Mouse (Mus musculus) right cerebral cortex, postnatal 36 days (tissue): ENCODE data around the gene Polr2f.

Source experiments
- DNase-seq, 2 experiments: peaks; one replicate each; pipeline ENCODE4 v3.0.0; 2022; ENCODE audit warnings: low spot score in 2 of 2, mixed read lengths in 1 of 2

The Polr2f gene

DNA sequence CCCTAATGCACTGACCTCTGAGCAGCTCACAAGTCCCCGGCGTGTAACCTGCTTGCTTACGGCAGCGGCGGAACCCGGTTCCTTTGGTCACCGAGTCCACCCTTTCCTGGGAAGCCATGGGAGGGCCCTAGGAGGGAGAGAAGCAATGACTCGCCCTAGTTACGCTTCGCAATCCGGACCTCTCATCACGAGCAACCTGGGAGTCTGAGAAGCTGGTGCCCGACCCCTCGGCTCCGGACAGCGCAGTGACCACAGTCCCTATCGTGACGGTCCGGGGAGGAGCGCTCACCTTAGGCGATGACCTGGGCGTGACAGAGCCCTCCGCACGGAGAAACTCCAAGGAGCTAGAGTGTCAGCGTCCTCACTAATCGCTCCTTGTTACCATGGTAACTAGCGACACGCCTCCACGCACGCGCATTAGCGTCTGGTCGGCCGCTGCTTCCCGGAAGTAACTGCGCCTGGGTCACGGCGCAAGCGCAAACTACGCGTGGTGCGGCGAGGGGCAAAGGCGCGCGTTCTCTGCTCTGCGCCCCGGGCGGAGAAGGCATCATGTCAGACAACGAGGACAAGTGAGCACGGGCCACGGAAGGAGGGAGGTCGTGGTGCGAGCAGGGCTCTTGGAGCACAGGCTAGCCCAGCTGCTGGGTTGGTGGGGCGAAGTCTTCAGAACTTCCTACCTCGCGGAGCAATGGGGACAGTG, at the start of gene Polr2f, which contains the start of gene 1700088E04Rik:
Gene Polr2f (plus strand): TSS at position 144 of the 700 bp plus-strand sequence.
Gene 1700088E04Rik (minus strand): TSS at position 388 of the 700 bp plus-strand sequence.
- DNase-seq: peak; percentile 91

DNA sequence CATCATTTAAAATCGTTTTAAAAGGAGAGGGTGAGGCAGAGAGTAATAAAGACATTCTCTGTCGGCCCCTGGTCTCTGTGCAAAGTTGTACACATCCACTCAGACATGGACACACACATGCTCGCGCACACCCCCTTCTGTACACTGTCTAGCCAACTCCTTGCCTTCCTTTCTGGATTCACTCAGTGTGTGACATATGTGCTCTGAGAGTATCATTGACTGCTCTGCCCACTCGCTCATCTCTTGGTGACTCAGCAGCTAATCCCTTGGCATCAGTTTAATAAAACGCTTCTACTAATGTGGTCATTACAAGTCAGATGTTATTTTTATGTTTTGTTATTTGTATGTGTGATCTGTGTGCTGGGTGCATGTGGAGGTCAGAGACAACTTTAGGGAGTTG, 48.5 kb upstream of the Polr2f start:
- no peak for DNase-seq

DNA sequence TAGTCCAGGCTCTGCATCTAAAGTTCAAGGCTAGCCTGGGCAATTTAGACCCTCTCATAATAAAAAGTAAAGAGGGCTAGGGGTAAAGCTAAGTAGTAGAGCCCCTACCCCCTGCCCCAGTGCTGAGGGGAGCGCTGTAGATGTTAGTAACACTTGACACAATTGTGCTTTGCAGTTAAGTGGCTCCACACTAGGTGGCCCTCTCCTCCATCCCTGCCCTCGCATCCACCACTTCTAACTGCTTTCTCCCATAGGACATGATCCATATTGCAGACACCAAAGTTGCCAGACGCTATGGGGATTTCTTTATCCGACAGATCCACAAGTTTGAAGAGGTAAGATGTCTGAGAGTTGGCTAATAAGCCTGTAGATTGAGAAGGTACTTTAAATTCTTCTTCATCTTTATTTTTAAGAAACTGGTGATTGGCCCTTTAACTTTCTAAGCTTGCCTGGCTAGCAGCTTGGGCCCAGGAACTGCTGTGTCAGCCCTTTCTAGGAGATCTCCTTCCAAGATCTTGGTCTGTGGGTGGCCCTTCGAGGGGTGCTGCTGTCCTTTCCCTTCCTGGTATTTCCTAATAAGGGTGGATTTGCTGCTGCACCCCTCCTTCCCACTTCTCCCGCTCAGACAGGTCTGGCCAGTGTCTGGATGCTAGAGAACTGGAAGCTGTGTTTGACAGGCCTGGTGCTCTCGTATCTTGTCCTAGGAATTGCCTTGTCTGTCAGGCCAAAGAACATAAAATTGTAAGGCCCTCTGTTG, 47.5 kb upstream of the Polr2f start:
- DNase-seq: no peak

DNA sequence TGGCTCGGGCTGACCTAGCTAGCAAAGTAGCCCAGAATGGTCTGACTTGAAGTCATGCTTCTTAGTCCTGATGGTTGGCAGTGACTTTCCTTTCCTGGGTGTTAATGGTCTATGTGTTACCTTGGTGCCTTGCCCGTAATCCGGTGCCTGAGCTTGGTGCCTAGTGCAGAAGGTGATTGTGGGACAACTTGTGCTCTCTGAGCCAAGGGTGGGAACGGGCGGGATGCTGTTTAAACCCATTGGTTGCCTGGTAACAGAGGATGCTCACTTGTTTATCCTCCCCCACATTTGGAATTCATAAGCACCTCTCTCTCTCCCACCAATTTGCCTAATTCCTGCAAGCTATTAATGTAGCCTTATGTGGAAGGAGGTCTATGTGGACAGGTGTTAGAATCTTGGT, 45.3 kb upstream of the Polr2f start:
- DNase-seq: no peak

DNA sequence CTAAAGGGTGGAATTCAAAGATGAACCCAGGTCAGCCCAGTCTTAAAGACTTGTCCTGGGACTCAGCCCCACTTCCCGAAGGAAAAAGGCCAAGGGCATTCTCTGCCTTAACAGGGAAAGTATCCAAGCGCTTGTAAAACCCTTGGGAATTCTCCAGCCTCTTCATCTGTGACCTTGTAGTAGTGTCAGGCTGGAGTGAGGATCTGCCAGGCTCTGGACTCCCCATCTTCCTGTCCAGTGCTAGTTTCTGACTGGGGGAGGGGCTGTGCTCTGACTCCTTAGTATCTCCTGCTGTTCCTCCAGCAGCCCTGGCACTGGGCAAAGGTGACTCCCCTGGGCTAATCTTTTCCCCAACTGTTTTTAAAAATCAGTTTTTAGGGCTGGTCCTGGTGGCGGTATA, 44.3 kb upstream of the Polr2f start:
- DNase-seq: no peak

DNA sequence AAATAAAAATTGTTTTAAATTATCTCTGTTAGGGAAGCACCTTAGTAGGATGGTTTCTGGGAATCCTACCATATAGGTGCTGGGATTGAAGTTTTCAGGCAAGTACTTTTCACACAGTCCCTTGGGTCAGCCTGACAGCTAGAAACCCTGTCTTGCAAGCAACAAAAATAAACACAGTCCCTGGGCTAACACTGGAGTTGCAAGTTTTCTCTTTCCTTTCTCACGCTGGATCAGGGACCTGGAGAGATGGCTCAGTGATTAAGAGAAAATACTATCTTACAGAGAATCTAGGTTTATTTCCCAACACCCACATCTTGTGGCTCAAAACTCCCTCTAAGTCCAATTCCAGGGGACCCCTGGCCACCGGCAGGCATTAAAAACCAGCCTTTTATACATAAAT, 43.7 kb upstream of the Polr2f start:
- DNase-seq: no peak

DNA sequence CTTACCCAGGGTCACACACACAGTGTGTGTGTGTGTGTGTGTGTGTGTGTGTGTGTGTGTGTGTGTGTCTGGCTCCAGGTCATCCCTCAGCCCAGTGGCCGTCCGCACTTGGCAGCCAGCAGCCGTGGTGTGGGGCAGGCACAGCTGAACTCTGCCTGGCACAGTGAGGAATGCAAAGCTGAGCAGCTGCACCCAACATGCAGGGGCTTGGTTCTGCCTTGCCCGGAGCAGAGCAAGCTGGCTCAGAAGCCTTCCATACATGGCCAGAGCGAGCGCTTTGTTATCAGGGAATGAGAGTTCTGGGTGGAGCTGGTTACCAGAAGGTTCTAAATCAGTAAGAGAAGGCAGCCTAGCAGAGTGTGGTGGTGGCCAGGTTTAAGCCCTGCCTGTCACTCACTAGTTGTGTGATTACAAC, 43.2 kb upstream of the Polr2f start:
- DNase-seq: no peak

DNA sequence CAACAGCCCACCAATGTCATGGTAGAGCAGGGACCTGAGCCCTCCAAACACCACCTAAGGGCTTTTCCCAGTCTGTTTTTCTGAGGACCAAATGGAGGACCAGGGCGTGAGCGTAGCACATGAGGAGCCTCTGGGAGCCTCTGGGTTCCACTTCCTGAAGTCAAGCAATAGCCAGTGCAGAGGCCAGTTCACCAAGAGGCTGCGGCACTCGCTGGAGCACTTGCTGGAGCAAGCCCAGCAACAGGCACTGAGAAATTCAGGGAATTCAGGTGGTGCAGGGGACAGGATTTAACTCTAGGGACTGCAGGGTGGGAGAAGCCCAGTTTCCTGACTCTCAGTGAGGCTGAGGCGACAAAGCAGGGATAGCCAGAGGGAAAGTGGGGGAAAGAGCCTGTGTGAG, 42.6 kb upstream of the Polr2f start:
- no peak for DNase-seq

DNA sequence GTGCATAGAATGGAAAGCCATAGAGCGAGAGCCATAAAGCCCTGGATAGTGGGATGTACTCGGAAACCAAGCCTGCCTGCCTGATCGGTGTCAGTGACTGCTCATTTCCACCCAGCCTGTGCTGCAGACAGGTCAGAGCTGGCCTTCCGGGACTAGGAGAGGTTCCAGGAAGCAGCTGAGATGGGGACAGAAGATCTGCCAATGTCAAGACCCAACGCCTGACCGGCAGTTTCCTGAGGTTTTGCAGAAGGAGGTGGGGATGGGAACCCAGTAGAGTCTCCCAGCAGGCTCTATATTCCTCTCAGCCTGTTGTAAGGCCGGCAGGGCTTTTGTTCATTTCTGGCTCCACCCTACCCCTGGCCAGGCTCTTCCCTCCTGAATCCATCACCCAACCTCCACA, 41.9 kb upstream of the Polr2f start:
- no peak for DNase-seq

DNA sequence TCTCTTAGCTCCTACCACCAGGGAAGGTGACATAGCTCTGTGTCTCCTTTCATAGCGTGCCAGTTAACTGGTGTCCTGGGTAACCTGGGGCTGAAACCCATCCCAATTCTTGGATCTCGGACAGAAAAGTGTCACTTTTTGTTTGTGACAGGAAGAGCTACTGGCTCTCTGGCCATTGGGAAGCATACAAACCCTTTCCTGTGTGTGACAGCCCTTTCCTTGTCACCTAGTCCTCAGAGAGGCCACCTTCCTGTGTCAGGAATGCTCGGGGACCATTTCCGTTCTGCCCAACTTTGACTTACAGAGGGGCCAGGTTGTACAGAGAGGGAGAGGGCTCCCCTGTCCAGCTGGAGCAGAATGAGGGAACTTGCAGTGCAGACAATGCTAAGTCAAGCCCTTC, 41.4 kb upstream of the Polr2f start:
- DNase-seq: no peak

DNA sequence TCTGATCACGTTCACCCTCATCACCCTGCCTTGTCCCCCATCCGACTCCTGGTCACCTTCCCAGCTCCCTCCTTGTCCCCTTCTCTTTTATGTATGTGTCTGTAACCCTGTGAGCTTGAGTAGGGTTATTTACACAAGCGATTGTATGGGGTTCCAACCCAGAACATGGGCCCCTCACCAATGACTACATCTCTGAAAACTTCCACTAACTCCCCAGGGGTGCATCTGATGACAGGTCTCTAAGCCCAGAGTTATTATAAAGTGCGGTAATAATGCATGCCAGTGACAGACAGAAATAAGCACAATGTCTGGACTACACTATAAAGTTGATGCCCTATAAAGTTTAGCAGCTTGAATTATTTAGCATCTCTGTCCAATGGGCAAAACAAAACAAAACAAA, 40.4 kb upstream of the Polr2f start:
- DNase-seq: no peak

DNA sequence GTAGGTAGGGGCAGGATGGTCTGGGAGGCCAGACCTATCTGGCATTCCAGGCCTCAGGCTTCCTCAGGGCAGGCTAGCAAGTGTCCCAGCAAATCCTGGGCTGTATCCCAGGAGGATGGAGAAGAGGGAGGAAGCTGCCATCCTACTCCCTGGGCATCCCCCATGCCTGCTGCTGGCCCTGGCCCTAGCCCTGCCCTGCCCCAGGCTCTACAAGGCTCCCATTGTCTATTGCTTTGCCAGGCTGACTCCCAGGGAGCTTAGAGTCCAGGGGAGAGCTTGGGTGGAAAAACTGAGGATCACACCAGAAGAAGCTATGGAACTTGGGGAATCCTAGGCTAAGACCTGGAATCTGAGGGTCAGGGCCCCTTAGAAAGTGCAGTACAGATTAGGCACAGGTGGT, 39.3 kb upstream of the Polr2f start:
- no peak for DNase-seq

DNA sequence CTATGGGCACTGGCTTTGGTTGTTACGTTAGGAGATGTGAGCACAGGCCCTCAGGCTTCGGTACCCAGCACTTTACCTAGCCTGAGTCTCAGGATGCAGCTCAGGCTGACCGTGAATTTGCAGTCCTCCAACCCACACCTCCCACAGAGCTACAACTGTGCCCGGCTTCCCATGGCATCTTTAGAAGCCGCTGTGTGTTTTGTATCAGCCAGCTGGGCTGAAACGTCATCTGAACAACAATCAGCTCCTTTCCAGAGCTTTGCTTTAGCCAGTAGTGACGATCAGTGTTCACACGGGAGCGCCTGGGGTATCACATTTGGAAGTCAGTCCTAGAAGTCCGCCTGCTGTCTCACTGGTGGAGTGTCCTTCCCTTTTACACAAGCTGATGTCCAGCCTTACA, 37.5 kb upstream of the Polr2f start:
- DNase-seq: no peak

DNA sequence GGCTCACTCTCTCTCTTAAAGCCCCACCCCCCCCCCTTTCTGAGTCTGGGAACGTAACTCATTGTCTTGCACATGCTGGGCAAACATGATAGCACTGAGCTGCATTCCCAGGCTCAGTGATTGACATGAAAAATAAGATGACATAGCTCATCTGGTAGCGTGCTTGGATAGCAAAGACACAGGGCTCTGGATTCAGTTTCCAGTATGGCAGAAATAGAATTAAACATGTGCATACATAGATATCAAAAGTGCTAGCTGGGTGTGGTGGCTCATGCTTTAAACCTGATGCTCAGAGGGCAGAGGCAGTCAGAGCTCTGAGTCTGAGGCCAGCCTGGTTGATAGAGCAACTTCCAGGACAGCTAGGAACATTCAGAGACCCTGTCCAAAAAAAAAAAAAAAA, 35.0 kb upstream of the Polr2f start:
- DNase-seq: no peak

DNA sequence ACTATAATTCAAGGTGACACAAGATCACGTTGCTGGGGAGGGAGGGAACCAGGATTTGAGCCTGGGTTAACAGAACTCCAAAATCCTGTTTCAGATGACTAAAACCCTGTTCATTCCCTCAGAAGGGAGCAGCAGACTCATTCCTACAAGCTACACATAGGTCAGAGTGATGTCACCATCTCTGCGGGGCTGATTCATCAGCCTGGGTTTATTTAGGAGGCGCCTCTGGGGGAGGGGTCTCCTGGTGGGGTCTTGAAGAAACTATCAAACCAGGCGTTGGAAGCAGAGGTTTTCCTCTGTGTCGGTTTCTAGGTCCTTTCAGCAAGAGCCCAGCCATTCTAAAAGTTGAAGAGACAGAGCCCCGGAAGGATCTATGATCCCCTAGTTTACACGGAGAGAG, 32.8 kb upstream of the Polr2f start:
- no peak for DNase-seq

DNA sequence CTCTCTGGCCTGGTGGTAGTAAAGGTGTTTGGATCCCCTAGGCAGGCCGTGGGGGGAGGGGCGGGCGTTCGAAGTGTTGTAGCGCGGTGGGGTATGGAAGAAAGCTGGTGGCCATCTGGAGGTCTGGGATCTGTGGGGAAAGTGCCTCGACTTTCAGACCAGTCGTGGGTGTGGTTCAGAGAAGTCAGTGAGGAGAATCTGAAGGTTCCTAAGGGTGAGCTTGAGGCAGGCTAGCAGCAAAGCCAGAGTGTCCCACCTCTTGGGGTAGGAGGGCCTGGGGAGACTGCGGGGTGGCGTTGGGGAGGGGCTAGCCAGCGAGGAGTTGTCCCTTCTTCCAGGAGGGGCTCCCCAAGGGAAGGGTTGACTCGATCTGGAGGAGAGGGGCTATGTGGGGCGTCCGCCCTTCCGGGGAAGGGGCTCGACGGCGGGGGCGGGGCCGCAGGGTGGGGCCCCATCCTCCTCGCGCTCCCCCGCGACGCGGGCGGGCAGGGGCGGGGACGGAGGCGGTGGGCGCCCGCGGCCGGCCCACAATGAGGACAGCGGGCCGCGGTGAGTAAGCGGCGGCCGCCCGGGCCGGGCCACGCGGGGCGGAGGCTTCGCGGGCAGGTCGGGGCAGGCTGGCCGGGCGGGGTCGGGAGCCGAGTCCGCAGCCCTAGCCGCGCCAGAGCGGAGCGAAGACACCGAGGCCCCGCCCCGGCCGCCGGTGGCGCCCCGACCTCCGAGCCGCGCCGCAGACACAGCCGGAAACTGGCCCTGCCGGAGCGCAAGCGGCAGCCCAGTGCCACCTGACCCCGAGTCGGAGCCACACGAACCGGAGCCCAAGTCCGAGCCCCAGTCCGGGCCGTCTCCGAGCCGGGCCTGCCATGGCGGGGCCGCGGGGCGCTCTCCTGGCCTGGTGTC, 32.1 kb upstream of the Polr2f start, which contains the start of gene Micall1:
Gene Micall1 (plus strand): TSS at position 478 of the 900 bp plus-strand sequence.
- no peak for DNase-seq

DNA sequence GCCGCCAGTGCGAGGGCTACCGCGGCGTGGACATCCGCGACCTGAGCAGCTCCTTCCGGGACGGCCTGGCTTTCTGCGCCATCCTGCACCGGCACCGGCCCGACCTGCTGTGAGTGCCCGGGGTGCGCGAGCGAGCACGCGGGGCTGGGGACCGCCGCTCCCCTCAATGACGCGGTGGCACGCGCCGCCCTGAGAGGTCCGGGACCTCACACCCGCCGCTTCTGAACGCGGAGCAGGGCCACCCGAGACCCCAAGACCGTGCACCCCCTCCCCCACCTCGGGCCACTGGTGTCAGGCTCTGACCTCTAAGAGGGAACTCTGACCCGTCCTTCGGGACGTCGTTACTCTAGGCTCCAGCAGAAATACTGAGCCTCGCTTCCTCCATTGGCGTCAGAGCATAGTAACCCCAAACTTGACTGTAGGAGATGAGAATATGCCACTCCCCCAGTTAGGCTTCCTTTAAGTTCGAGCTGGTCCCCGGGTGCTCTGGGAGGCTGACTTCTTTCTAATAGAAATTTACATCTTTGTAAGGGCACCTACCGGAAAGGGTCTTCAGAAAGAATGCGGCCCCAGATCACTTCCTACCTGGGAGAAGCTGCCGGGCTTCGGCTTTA, 31.4 kb upstream of the Polr2f start:
- no peak for DNase-seq

DNA sequence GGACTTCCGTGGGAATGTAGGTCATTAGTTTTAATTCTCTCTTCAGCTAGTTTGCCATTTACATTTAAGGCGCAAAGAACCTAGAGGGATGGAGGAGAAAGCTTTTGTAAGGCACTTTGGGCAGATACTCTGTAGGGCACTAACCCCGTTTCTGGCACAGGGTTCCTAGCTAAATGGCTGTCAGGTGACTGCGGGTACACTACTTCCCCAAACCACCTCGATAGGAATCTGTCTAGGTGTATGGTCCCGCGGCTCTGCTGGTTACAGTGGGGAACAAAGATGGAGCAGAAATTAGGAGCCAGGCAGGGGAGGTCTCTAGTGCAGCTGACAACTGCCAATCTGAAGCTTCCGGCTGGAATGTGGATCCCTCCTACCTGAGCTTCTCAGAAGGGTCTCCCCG, 30.8 kb upstream of the Polr2f start:
- DNase-seq: no peak

DNA sequence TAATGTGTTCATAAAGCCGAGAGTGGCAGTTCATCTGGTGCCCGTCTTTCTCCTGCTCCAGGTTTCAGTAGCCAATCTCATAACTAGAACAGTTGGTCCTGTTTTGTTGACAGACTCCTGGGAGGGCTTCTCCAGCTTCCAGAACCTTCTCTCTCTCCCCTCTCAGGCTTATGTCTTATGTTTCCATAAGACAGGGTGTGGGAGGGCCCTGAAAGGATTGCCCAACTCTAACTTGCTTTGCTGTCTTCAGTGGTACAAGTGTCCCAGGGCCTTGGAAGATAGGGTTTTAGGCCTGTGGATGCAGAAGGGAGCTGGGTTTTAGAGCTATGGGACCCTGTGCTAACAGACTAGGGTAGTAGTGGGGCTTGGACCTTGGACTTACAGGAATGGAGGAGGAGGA, 30.3 kb upstream of the Polr2f start:
- no peak for DNase-seq

DNA sequence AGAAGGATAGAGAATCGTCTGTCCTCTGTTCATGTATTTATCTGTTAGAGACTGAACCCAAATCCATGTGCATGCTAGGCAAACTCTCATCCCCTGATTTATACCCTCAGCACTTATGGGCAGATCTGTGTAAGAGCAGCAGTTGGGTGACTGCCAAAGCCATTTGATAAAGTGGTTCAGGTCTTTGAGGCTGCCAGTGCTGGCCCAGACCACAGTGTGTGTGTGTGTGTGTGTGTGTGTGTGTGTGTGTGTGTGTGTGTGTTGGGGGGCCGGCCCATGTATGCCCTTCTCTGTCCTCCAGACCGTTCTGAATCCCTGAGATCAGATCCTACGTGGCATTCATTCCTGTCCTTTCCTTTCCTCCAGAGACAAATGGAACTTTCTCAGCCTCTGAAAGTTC, 29.0 kb upstream of the Polr2f start:
- no peak for DNase-seq

DNA sequence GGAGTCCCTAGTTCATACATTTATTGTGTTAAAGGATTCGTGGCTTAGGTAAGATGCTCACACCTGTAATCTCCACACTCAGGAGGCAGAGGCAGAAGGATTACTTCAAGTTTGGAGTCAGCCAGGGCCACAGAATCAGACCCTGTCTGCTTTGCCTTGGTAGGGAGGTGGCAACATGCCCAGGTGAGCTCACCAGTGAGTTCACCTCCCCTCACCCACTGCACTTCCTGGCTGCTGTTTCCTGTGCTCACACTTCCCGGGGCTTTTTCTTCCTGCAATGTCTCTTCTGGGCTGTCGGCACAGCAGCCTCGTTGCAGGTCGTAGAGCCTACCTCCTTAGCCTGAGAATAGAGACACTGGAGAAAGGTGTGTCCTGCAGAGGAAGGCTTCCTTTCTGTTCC, 25.5 kb upstream of the Polr2f start:
- no peak for DNase-seq

DNA sequence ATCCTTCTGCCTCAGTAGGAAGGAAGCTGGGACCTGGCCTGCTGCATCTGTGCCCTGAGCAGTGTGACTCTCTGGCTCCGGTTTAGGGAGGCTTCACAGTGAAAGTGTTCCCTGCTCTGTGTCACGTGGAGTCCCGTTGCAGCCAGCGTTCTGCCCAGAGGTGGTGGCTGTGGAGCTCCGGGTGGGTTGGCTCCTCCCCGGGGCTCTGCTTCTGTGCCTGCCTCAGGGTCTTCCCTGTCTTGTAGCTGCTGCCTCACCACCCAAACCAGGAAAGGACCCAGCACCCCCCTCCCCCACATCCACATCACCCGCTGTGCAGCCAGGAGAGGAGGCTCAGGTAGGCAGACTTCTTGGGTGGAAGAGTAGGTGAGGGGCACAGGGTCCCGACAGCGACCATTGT, 21.3 kb upstream of the Polr2f start:
- no peak for DNase-seq
